Mouse (Mus musculus): ENCODE data around the gene Hipk2.

Gene Hipk2

GRCm38 (mm10) chr6:38865805-38866204 lies 10.2 kb downstream of the Hipk2 start:
- no peak for DNase-seq

GRCm38 (mm10) chr6:38863595-38863994 lies 12.4 kb downstream of the Hipk2 start:
- no peak for DNase-seq

- no peak for DNase-seq
These were observed 15.7 kb downstream of the Hipk2 start for GRCm38 (mm10) chr6:38860301-38860700.

- no peak for DNase-seq
These were observed 16.1 kb downstream of the Hipk2 start for GRCm38 (mm10) chr6:38859819-38860218.

- no peak for DNase-seq
These were observed 22.4 kb downstream of the Hipk2 start for GRCm38 (mm10) chr6:38853561-38853992.

- no peak for DNase-seq
These were observed 24.2 kb downstream of the Hipk2 start for GRCm38 (mm10) chr6:38851740-38852139.

- no peak for DNase-seq
These were observed 25.2 kb downstream of the Hipk2 start for GRCm38 (mm10) chr6:38850715-38851259.

GRCm38 (mm10) chr6:38847958-38848910 lies 27.7 kb downstream of the Hipk2 start:
- no peak for DNase-seq

- DNase-seq: peak; percentile 55
These were observed 28.5 kb downstream of the Hipk2 start for GRCm38 (mm10) chr6:38847447-38847846.

- DNase-seq: no peak
These were observed 29.4 kb downstream of the Hipk2 start for GRCm38 (mm10) chr6:38846330-38847195.

- no peak for DNase-seq
These were observed 30.1 kb downstream of the Hipk2 start for GRCm38 (mm10) chr6:38845876-38846275.

- DNase-seq: no peak
These were observed 30.8 kb downstream of the Hipk2 start for GRCm38 (mm10) chr6:38845117-38845516.

- no peak for DNase-seq
These were observed 34.4 kb downstream of the Hipk2 start for GRCm38 (mm10) chr6:38841551-38841950.

- DNase-seq: no peak
These were observed 35.2 kb downstream of the Hipk2 start for GRCm38 (mm10) chr6:38840780-38841179.

GRCm38 (mm10) chr6:38840380-38840779 lies 35.6 kb downstream of the Hipk2 start:
- DNase-seq: no peak

- no peak for DNase-seq
These were observed 36.1 kb downstream of the Hipk2 start for GRCm38 (mm10) chr6:38839891-38840290.

GRCm38 (mm10) chr6:38838061-38838460 lies 37.9 kb downstream of the Hipk2 start:
- no peak for DNase-seq

- DNase-seq: no peak
These were observed 40.7 kb downstream of the Hipk2 start for GRCm38 (mm10) chr6:38835217-38835616.

GRCm38 (mm10) chr6:38834727-38835126 lies 41.2 kb downstream of the Hipk2 start:
- no peak for DNase-seq

GRCm38 (mm10) chr6:38833721-38834120 lies 42.2 kb downstream of the Hipk2 start:
- DNase-seq: no peak

- no peak for DNase-seq
These were observed 46.5 kb downstream of the Hipk2 start for GRCm38 (mm10) chr6:38829452-38829851.

- no peak for DNase-seq
These were observed 47.8 kb downstream of the Hipk2 start for GRCm38 (mm10) chr6:38828211-38828610.

- DNase-seq: no peak
These were observed 48.5 kb downstream of the Hipk2 start for GRCm38 (mm10) chr6:38827435-38827834.
